Mouse (Mus musculus) small intestine, adult 2 months (tissue): ENCODE measurements around the gene Copz1. TPM values are rescaled to one million over a fixed set of nuclear protein-coding genes. Genes with fewer than 3 reads are reported as not detected.
A peak's percentile ranks its signal among the peaks of the same experiment; 100 is the strongest.

Experiments
- H3K27ac ChIP-seq: fragments of 200-500 bp; 2 replicates; pipeline ENCODE4 v1.5.1; 2012; ENCODE audit warnings: low read depth, low read length, control low read depth, inconsistent platforms; ENCODE audit not compliant: insufficient read depth
- H3K27me3 ChIP-seq: fragments of 200-500 bp; 2 replicates; pipeline ENCODE4 v1.6.1; 2012; ENCODE audit warnings: mild to moderate bottlenecking, moderate library complexity, low read length, inconsistent platforms; ENCODE audit not compliant: control insufficient read depth, insufficient read depth
- H3K36me3 ChIP-seq: fragments of 200-500 bp; 2 replicates; pipeline ENCODE4 v1.6.1; 2012; ENCODE audit warnings: mild to moderate bottlenecking, low read length, control low read depth, inconsistent platforms; ENCODE audit not compliant: control insufficient read depth, insufficient read depth
- H3K4me1 ChIP-seq: fragments of 200-500 bp; 2 replicates; pipeline ENCODE4 v1.6.1; 2012; ENCODE audit warnings: low read length, inconsistent platforms, mixed read lengths; ENCODE audit not compliant: control insufficient read depth, insufficient read depth, insufficient read length
- H3K4me3 ChIP-seq: fragments of 200-500 bp; 2 replicates; pipeline ENCODE4 v1.5.1; 2012; ENCODE audit warnings: low read depth, mild to moderate bottlenecking, control low read depth, inconsistent platforms, low read length, moderate library complexity
- CTCF ChIP-seq: fragments of 200-500 bp; IDR thresholded peaks from 2 replicates; pipeline ENCODE4 v1.5.1; 2012; ENCODE audit warnings: low read depth, mild to moderate bottlenecking, control low read depth, inconsistent platforms, low read length, moderate library complexity, mixed read lengths; ENCODE audit not compliant: insufficient replicate concordance, insufficient read length; ENCODE audit errors: extremely low read depth
- POLR2A ChIP-seq: fragments of 200-500 bp; IDR thresholded peaks from 2 replicates; pipeline ENCODE4 v1.6.1; 2012; ENCODE audit warnings: low read depth, mild to moderate bottlenecking, control low read depth, inconsistent platforms, low read length, moderate library complexity
- WGBS: fragments of 180-500 bp; shearing (Covaris S2); methylation state at CpG from one replicate; pipeline ENCODE4 v1.1.7; 2018; 5-methylcytosine and 5-hydroxymethylcytosine counted together
- polyA plus RNA-seq: library from polyadenylated mRNA; depleted of rRNA; stranded (reverse); fragments of >200 nt; gene quantifications from 2 replicates; pipeline ENCODE4 v1.2.3, GENCODE M21; 2012

The Copz1 gene
- polyA plus RNA-seq, 1 experiment, result 111 TPM

GRCm38 (mm10) chr15:103253352-103253751, 19.2 kb upstream of the Copz1 start:
- peaks cover 8% of the 10 kb centered on the region for H3K36me3 ChIP-seq
- WGBS, result 96% methylated on average over 1 of the region's 1 CpGs
- peaks cover 11% of the 10 kb centered on the region for H3K4me1 ChIP-seq
- H3K4me3 ChIP-seq, result no peak overlapping the region
- no peaks in the 10 kb centered on the region for H3K27me3 ChIP-seq
- TF ChIP-seq POLR2A, result no peak
- TF ChIP-seq CTCF, result no peak
- no peak overlapping the region for H3K27ac ChIP-seq

- TF ChIP-seq CTCF (no peak), POLR2A (no peak)
- Histone ChIP-seq H3K27ac (no peak overlapping the region), H3K4me1 (peaks cover 13% of the 10 kb centered on the region), H3K4me3 (peak overlapping the region; percentile 52), H3K27me3 (no peaks in the 10 kb centered on the region), H3K36me3 (no peaks in the 10 kb centered on the region)
- WGBS, result 1% methylated on average over 25 of the region's 25 CpGs
These were observed 17.3 kb upstream of the Copz1 start for GRCm38 (mm10) chr15:103255169-103255568.

GRCm38 (mm10) chr15:103256210-103256986, 16.1 kb upstream of the Copz1 start:
- TF ChIP-seq POLR2A (no peak), CTCF (no peak)
- H3K36me3 ChIP-seq, result no peaks in the 10 kb centered on the region

GRCm38 (mm10) chr15:103257790-103258728, 14.5 kb upstream of the Copz1 start, which contains the start of gene Nfe2:
TSS of gene Nfe2 (minus strand) at chr15:103258403.
- Histone ChIP-seq H3K27ac (no peak within 1 kb of the TSS), H3K4me3 (peak within 1 kb of the TSS; percentile 31), H3K27me3 (no peaks in the 10 kb centered on the region), H3K36me3 (no peaks in the 10 kb centered on the region), H3K4me1 (peaks cover 13% of the 10 kb centered on the region)
- TF ChIP-seq CTCF (no peak), POLR2A (no peak)
- WGBS, result 8% methylated on average over 15 of the region's 15 CpGs

More at GRCm38 (mm10) chr15:103256210-103256986, 16.1 kb upstream of the Copz1 start:
- Histone ChIP-seq H3K4me3 (no peak overlapping the region), H3K27ac (no peak overlapping the region), H3K27me3 (no peaks in the 10 kb centered on the region), H3K4me1 (peaks cover 13% of the 10 kb centered on the region)
- WGBS, result 91% methylated on average over 6 of the region's 6 CpGs

GRCm38 (mm10) chr15:103259162-103259561, 13.4 kb upstream of the Copz1 start:
- 57% methylated on average over 5 of the region's 5 CpGs for WGBS
- Histone ChIP-seq H3K27ac (no peak overlapping the region), H3K36me3 (no peaks in the 10 kb centered on the region), H3K4me1 (peaks cover 13% of the 10 kb centered on the region), H3K27me3 (no peaks in the 10 kb centered on the region), H3K4me3 (no peak overlapping the region)
- TF ChIP-seq CTCF (no peak), POLR2A (no peak)

- TF ChIP-seq CTCF, result no peak
- no peak for TF ChIP-seq POLR2A
- H3K4me1 ChIP-seq, result peaks cover 11% of the 10 kb centered on the region
- H3K27me3 ChIP-seq, result no peaks in the 10 kb centered on the region
- H3K27ac ChIP-seq, result no peak overlapping the region
- no peak overlapping the region for H3K4me3 ChIP-seq
- H3K36me3 ChIP-seq, result no peaks in the 10 kb centered on the region
- 42% methylated on average over 1 of the region's 1 CpGs for WGBS
These were observed 12.5 kb upstream of the Copz1 start for GRCm38 (mm10) chr15:103259989-103260388.

- TF ChIP-seq CTCF (no peak), POLR2A (no peak)
These were observed 7.7 kb upstream of the Copz1 start for GRCm38 (mm10) chr15:103264794-103265193.

More at GRCm38 (mm10) chr15:103264794-103265193, 7.7 kb upstream of the Copz1 start:
- Histone ChIP-seq H3K27me3 (no peaks in the 10 kb centered on the region), H3K27ac (no peak overlapping the region), H3K4me3 (no peak overlapping the region), H3K4me1 (no peaks in the 10 kb centered on the region), H3K36me3 (no peaks in the 10 kb centered on the region)
- 86% methylated on average over 2 of the region's 2 CpGs for WGBS
